Mouse (Mus musculus) duodenum, adult 2 months (tissue): ENCODE data around the gene Mrgprb3. TPM values are rescaled to one million over a fixed set of nuclear protein-coding genes. Genes with fewer than 3 reads are reported as not detected.

Source experiments
- polyA plus RNA-seq: library from polyadenylated mRNA; depleted of rRNA; stranded (reverse); fragments of >200 nt; gene quantifications from 2 replicates; pipeline ENCODE4 v1.2.3, GENCODE M21; 2012; ENCODE audit warnings: low replicate concordance; rRNA removed

Gene Mrgprb3
- not detected in 2 replicates for polyA plus RNA-seq

GRCm38 (mm10) chr7:48643711-48644110, at the start of gene Mrgprb3:
TSS of gene Mrgprb3 (minus strand) at chr7:48643811.

Other genes with a start within 250 kb of the Mrgprb3 start
- not detected in 2 replicates for gene Mrgprb1, start 187.5 kb downstream of the Mrgprb3 start, polyA plus RNA-seq
- gene Mrgprx2, start 144.5 kb downstream of the Mrgprb3 start, polyA plus RNA-seq: not detected in 2 replicates
- not detected in 2 replicates for gene Mrgprb2, start 85.7 kb downstream of the Mrgprb3 start, polyA plus RNA-seq
- 2.3 and 5.3 TPM in 2 replicates for gene Zdhhc13, start 145.2 kb upstream of the Mrgprb3 start, polyA plus RNA-seq
- not detected in 2 replicates for gene Csrp3, start 204.2 kb upstream of the Mrgprb3 start, polyA plus RNA-seq
- 2.5 and 6.0 TPM in 2 replicates for gene E2f8, start 237.8 kb upstream of the Mrgprb3 start, polyA plus RNA-seq